Mouse (Mus musculus) T-helper 2 cell (primary cell): ENCODE results near the gene Oard1.

Source experiments
- in situ Hi-C: fragments of 300-600 bp; cut with MboI, MseI; formaldehyde crosslinking; loops from one replicate; pipeline ENCODE4 v1.15.1; 2025; ENCODE audit warnings: high pct_unique_total_duplicates

Oard1 gene

DNA sequence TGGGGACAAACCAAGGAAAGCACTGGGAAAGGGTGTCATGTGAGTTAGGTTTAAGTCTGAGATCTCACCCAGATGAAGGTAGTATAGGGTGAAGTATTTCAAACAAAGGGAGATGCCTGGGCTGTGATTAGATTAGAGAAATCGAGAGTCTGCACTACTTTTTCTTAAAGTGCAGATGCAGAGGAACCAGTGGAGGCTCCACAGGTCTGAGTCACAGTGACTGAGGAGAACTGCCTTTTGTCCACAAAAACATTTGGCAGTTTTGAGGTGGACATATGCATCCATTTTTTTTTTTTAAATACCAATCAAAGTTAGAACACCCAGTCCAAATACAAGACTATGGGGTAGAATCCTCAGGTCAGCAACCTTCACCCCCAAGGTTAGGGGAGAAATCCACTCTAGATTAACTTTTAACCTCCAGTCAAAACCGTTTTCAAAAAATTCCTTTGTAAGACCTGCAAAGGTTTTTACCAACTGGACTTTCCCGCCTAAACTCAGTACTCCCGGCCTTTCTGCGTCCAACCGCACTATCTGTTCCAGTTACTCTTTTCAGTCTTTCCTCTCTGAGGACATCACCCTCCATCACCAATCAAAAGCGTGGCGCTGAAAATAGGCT is 1.8 kb upstream of the Oard1 start:
- in situ Hi-C loops, result no loop called here

DNA sequence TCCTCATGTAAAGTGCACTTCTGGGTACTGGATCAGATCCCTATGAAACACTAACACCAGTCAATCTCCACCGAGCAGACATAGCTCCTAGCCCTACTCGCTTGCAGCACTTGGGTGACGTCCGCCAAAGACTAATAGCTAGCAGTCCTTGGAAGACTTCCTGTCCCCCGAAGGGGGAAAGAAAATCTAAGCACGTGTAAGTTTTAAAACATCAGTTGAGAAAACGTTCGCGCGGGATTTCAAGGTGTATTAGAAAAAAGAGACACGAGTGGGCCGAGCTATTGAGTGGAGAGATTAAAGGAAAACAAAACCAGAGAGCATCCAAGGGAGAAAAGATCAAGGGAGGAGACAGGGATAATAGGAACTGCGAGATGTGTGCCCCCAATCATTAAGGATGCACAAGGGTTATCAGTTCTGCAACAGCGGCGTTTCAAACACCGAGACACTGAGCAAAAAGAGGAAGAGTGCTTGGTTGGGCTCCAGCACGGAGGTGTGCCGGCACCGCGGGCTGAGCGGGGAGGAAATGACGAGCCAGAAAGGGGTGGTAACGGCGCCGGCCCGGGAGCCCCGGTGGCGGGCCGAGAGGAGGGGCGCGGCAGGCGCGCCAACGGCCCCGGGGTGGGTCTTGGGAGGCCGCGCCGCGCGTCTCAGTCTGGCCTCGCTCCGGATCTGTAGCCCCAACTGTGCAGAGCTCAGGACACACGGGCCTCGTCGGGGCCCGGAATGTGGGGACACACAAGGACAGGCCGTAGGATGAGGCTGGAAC is 1.1 kb upstream of the Oard1 start:
- in situ Hi-C loops, result no loop called here

DNA sequence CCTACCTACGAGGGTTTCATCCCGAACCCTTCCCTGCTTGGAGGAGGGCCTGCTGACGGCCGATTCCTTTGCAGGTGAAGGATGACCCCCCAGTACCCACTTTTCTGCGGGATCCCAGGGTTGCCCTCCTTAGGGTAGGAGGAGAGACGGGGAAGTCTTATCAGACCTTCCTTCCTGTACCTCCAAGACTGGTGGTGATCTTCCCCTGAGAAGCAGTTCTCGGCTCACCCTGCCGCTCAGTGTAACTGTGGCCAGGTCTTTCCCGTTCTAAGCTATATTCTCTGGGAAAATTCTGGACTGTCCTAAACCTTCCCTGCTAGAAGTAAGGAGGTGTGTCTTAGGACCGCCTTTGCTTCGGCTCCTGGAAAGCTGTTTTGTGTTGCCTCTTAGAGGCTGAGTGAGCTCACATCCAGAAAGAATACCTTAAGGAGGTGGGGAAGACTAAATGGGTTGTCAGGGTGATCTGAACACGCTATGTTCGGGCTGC is 528 bp downstream of the Oard1 start:
- in situ Hi-C loops, result no loop called here

DNA sequence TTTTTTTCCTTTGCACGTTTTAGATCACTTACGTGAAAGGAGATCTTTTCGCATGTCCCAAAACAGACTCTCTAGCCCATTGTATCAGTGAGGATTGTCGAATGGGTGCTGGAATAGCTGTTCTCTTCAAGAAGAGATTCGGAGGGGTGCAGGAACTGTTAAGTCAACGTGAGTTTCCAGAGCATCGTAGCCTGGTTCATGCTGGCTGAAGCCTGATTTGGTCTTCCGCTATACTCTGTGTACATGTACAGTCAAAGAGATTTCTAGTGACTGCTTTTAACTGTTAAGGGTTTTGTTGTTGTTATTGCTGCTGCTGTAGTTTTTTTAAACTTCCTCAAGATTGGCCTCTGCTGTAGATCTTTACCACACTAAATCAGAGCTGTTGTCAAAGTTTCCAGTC is 1.4 kb downstream of the Oard1 start:
- in situ Hi-C loops, result no loop called here

DNA sequence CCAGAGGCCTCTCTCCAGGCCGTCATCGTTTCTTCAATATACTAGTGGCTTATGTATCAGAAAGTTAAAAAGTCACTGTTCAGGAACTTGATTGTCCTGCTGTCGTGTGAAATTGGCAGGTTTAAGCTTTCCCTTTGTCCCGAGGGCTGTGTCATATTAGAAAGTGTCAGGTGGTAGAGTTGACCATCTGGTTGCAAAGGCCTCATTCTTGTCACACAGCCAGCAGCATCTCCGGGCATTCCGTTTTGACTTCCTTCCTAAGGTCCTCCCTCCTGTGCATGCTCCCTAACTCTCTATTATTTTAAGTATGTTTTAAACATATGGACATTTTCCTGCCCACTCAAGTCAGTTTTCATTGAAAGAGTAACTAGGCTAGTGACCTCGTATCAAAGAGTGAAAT is 6.2 kb downstream of the Oard1 start:
- in situ Hi-C loops, result no loop called here

DNA sequence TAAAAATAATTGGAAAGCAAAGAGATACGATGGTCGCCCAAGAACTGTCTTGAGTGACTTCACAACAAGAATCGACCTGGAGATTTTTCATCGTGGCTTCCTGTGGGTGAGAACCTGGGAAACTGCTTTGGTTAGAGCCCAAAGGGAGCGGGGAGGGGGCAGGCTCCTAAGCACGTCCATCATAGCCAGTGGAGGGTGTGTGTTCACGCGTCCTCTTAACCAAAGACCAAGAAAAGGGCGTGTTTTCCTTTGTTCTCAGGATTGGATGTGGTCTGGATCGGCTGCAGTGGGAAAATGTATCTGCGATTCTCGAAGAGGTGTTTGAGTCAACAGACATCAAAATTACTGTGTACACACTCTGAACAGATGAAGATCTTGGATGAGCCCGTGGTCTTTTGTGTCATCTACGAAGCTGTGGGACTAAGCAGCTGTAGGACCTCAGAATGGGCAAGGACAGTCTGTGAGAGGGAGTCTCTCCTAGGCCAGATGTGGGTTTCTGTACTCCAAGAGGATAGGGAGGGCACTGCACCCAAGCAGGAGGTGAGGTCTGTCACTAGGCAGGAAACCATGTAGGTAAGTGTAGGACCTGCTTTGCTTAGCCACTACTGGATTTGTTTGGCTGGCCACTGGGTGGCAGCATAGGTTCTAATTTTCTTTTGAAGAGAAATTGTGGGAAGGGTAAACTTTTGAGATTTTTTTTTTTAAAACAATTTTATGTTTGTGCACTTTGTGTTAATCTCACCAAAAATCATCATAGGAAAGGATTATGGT is 6.8 kb downstream of the Oard1 start:
- in situ Hi-C loops, result no loop called here

DNA sequence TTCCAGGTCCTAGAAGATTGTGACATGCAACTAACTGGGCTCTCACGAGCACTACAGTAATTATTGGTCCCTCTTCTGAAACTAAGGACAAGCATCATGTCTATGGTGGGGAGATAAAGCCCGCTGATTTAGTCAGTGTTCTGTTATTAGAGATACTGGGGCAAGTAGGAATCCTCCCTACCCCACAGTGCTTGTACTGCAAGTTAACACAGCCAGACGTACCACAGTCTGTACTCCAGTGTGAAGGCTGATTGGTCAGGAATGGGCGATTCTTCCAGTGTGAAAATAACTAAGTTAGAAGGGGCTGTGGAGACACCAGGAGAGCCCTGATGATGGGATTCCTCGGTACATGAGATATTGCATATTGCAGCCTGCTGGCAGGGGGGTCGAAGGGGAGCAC is 7.7 kb downstream of the Oard1 start:
- in situ Hi-C loops, result no loop called here

DNA sequence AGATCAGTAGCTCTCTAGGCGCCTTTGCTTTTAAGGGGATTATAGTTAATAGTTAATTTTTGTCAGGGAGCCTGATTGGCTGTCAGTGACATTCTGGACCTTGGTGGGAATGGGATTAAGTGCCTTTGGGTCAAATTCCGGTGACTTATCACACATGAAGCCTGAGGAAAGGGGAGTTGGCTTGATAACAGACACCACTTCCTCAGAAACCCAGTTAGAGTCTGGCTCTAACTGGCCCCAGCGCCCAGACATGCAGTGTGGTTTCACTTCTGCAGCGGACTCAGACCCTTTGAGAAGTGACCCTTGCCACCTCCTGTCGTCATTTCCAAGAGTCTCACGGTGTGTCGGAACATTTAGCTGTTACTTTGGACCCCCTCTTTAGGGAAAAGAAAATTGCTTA is 8.4 kb downstream of the Oard1 start:
- in situ Hi-C loops, result no loop called here

DNA sequence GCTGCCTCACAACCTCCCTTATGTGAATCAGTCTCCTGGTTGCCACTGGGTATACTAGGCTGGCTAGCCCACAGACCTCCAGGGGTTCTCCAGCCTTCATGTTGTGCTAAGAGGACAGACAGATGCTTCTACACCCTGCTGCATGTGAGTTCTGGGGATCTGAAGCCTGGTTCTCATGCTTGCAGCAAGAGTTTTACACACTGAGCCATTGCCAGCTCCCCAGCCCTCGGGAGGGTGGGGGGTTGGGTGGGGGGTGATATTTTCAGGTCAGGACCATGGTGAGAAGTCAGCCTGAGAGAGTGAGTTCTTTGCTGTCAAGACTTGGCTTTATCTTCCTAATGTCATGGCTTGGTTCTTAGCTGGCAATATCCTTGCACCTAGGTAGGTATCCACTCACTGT is 9.0 kb downstream of the Oard1 start:
- in situ Hi-C loops, result no loop called here

DNA sequence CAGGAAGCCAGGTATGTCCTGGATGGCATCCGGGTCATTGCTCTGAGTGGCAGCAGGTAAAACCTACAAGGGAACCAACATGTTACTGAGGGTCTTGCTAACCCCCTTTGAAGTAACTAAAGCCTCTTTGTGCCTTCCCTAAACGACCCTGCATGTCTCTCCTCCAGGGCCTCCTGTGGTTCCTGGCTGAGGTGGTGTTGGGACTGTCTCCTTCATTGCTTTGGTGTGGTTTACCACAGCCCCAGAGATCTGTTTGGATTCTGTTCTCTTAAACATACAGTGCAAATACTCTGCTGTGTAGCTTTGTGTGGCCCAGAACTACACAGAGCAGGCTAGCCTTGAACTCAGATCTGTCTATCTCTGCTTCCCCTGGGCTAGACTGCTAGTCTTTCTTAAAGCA is 9.8 kb downstream of the Oard1 start:
- in situ Hi-C loops, result no loop called here

DNA sequence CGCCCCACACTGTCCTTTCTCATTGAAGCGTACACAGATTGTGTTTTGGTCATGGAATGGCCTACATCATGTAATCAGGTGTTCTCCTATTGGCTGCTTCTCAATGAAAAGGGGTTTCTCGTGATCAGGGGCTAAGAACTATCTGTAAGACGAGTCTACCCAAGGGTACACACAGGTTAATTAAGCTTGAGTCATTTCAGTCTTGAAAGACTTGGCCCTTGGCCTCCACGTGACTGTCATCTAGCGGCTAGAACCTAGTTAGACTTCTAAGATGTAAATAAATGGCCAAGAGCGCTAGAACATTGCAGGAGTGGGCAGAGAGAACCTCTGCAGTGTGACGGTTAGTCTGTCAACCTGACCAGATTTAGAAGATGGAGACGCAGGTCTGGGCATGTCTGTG is 14.4 kb downstream of the Oard1 start:
- in situ Hi-C loops, result no loop called here

DNA sequence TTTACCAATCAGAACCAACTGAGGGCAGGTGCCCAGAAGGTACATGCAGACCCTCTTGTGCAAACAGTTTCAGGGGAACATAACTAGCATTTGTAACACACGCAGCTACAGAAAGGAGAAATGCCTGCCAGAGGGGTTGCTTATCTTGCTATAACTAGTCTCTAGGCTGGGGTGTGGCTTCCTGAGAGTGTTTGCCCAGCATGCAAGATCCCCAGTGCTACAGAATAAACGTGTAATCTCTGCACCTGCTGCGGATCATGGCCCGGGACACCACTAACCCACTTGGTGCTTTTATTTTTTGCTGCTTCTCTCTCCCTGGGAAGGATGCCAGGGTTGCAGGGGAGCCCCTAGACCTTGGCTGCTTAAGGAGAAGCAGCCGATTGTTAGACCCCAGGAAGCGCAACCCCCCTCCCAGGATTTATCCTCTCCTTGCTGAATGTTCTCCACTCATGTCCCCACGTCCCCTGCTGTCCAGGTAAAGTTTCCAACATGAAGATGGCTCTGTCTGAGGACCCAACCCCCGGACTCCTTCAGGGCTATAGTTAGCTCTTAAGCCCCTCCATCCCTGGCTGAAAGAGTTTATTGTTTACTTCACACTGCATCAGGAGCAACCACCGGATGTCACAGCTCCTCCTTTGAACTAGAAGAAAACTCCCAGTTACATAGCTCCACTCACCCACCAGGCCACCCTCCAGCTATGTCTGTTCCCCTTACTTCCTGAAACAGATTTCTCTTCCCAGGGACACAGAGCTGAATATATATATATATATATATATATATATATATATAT is 16.2 kb downstream of the Oard1 start:
- in situ Hi-C loops, result no loop called here

DNA sequence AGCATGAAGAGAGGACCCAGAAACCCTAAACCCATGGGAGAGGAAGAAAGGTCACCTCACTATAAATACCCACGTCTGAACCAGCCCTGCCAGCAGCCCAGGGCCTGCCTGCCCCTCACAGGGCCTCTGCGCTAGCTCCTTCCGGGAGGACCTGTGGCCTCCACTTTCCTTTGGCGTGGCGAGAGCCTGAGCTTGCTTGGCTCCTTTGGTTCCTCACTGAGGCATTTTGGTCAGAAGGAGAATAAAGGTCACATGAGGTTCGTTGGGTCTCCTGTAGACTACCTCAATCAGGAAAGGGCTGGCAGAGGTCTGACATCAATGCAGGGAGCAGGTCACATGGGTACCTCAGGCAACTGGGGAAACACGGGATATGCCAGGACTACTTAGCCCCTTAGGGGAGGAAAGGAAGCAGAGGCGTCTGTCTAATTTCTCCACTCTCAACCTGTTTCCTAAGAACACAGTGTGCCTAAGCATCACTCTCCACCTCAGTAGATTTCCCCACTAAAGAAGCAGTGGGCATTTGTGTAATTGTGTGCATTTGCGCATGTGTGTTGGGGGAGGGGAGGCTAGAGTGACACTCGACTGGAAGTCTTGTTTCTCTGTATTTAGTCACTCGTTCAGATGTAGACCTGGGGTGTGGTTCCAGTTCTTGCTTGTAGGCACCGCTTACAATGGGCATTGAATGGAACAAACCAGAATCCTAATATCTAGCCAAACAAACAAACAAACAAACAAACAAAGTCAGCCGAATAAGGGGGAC is 17.4 kb downstream of the Oard1 start:
- in situ Hi-C loops, result no loop called here

DNA sequence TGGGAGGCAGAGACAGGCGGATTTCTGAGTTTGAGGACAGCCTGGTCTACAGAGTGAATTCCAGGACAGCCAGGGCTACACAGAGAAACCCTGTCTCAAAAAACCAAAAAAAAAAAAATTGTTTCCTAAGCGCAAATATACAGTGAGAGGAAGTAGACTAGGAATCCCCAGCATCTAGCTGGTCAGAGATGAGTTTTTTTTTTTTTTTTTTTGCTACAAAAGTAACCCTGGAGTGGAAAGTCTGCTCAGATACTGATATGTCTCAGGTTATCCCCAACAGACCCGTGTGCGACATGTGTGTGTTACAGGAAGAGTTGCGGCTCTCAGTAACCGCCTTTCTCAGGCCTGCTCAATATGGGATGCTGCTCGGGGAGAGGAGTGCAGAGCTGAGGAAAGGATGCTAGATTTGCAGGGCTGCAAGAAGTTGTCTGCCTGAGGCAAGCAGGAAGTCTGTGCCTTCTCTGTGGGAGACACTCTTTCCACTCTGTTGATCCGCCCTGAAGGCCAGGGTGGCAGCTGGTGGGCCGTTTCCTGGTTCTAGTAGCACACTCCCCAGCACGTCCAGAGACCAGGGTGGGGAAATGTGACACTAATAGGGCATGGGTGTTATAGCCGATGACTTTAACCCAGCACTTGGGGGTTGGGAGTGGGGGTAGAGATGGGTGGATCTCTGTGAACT is 18.2 kb downstream of the Oard1 start:
- in situ Hi-C loops, result no loop called here

DNA sequence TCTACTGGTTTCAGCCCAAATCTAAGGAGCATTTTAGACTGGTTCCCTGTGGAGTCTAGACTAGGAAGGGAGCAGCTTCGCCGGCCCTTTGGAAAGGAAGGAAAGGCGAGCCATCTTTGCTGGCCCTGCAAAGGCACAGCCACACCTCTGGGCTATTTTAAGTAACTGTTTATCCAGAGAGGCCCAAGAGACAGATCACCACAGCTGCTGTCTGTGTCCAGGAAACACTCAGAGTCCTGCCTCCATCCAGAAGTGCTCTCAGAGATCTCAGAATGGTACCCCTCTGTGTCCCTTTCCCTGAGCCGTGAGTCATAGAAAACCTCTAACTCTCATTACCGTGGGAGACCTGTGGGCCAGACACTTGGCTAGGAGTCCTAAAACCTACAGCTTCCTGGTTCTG is 20.6 kb downstream of the Oard1 start:
- in situ Hi-C loops, result loop anchor here (10.0 kb wide), 1 partner anchor 174 kb away; no protein-coding TSS in a partner anchor

DNA sequence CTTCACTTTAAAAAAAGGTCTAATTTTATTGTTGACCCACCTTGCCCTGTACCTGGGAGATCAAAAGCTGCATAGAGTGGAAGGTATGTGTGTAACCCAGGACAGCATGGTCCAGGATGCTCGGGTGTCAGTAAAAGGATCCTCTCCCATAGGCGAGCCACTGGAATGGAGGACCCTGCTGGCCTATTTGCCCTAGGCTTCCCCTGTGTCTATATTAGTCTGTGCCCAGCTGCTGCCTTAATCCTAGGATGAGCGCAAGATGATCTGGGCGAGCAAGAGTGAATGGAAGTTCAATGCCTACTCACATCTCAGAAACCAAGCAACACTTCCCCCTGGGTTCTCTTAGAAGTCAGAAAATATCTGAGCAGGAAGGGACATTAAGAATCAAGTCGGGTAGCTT is 21.2 kb downstream of the Oard1 start:
- in situ Hi-C loops, result loop anchor here (10.0 kb wide), 1 partner anchor 174 kb away; no protein-coding TSS in a partner anchor

DNA sequence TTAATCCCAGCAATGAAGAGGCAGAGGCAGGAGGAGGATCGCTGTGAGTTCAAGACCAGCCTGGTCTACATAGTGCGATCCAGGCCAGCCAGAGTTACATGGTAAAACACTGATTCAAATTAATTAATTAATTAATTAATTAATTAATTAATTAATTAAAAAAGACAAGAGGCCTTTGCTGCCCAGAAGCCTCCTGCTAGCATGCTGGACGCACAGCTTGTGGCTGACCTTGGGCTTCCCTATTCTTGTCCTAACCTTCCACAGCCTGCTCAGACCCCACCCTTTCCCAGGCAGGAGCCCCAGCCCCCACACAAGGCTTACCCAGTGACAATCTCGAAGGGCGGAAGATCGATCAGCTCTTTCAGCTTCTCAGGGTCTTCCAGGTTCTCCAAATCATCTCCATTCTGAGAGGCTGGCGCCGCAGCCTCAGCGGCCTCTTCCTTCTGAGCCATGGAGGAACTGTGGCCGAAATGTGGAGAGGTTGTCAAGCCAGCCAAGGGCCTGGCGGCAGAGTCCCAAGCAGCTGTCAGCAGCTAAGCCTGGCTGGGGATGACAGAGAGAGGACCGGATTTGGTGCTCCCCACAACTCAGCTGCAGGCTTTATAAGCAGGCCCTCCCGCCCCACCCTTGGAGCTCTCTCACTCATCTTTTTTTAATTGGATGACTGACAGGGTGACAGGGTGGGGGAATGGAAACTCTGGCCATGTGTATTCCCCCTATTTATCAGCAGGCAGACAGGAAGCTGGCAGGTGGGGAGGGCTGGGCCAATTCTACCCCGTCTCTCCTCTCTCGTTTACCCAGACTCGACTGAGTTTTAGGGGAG is 22.6 kb downstream of the Oard1 start, which contains the start of gene Apobec2:
Gene Apobec2 (minus strand): TSS at position 773 of the 823 bp plus-strand sequence.
- in situ Hi-C loops, result loop anchor here (10.0 kb wide), 1 partner anchor 172 kb away; no protein-coding TSS in a partner anchor

DNA sequence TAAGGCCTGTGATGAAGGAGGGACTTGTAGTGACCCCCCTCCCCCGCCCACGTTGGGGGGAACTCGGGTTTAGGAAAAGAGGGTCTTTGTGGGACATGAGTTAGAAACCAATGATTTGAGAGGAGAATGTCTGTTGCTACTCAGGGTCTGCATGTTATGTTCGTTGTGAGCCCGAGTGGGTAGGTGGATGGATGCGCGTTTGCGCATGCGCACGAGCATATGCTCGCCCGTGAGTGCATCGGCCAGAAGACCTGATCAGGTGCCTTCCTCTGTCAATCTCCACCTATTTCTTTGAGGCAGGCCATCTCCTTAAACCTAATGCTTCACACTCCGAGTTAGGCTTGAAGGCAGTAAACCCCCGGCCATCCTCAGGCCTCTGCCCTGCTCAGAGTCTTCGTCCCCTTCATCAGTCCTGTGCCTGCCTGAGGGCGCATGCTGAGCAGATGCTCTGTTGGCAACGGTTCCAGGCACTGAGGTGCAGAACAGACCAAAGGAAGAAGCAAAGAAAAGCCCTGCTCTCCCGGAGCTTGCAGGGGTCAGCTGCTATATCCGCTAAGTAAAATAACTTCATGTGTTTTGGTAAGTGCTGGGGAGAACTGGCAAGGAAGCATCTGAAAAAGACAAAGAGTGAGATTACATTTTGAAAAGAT is 23.3 kb downstream of the Oard1 start:
- in situ Hi-C loops, result loop anchor here (10.0 kb wide), 1 partner anchor 172 kb away; no protein-coding TSS in a partner anchor
